Mouse (Mus musculus) forebrain, embryonic 14.5 days (tissue): Measurements from ENCODE around the gene Stx8. TPM values are rescaled to one million over a fixed set of nuclear protein-coding genes. Genes with fewer than 3 reads are reported as not detected.
A peak's percentile ranks its signal among the peaks of the same experiment; 100 is the strongest.

ENCODE experiments used
- ATAC-seq: fragments of 200-750 bp; cut with Nextera tagmentation; 2 replicates; pipeline ENCODE4 v1.8.0; 2017; ENCODE audit warnings: mild to moderate bottlenecking, moderate library complexity
- DNase-seq: peaks from one replicate; pipeline ENCODE4 v3.0.0-alpha.2; 2015; ENCODE audit warnings: low spot score
- H3K27ac ChIP-seq: fragments of 300-500 bp; sonication (generic); 2 replicates; pipeline ENCODE4 v1.5.1; 2014; ENCODE audit warnings: low read depth, mild to moderate bottlenecking, control low read depth, low read length, moderate library complexity
- H3K27me3 ChIP-seq: fragments of 300-500 bp; sonication (generic); replicated peaks from 2 replicates; pipeline ENCODE4 v1.6.1; 2014; ENCODE audit warnings: low read length, control low read depth, mixed read lengths; ENCODE audit not compliant: control insufficient read depth, insufficient read depth
- H3K36me3 ChIP-seq: fragments of 300-500 bp; sonication (generic); 2 replicates; pipeline ENCODE4 v1.6.1; 2014; ENCODE audit warnings: low read length, control low read depth; ENCODE audit not compliant: control insufficient read depth, insufficient read depth
- H3K4me1 ChIP-seq: fragments of 300-500 bp; sonication (generic); 2 replicates; pipeline ENCODE4 v1.6.1; 2014; ENCODE audit warnings: antibody characterized with exemption, low read length, control low read depth; ENCODE audit not compliant: control insufficient read depth, insufficient read depth
- H3K4me2 ChIP-seq: fragments of 300-500 bp; sonication (generic); 2 replicates; pipeline ENCODE4 v1.6.1; 2014; ENCODE audit warnings: mild to moderate bottlenecking, control low read depth, low read length
- H3K4me3 ChIP-seq: fragments of 300-500 bp; sonication (generic); 2 replicates; pipeline ENCODE4 v1.5.1; 2014; ENCODE audit warnings: low read depth, low read length, control low read depth
- H3K9ac ChIP-seq: fragments of 300-500 bp; sonication (generic); 2 replicates; pipeline ENCODE4 v1.6.1; 2014; ENCODE audit warnings: mild to moderate bottlenecking, low read length, control low read depth, moderate library complexity
- H3K9me3 ChIP-seq: fragments of 300-500 bp; sonication (generic); replicated peaks from 2 replicates; pipeline ENCODE4 v1.6.1; 2016; ENCODE audit warnings: low read length, control low read depth, mixed read lengths; ENCODE audit not compliant: control insufficient read depth
- WGBS: fragments of 180-500 bp; shearing (Covaris S2); extraction: QIAGEN DNeasy Blood & Tissue Kit; methylation state at CpG from one replicate; pipeline ENCODE4 v1.1.7; 2014; 5-methylcytosine and 5-hydroxymethylcytosine counted together
- polyA plus RNA-seq: library from polyadenylated mRNA; unstranded; fragments of >200 nt; fragmentation: Nextera tagmentation; extraction: Ambion mirVana; gene quantifications from 2 replicates; pipeline ENCODE4 v1.2.1, GENCODE M21; 2014

Stx8 gene
- polyA plus RNA-seq, 1 experiment from 2014 or later = 74.1 TPM

- Histone ChIP-seq H3K27ac (no peak overlapping the region), H3K27me3 (no peaks in the 10 kb centered on the region), H3K9me3 (no peaks in the 10 kb centered on the region), H3K4me1 (peaks cover 4% of the 10 kb centered on the region; the same call in 1 of the 2 replicates), H3K4me2 (no peak overlapping the region), H3K36me3 (no peaks in the 10 kb centered on the region), H3K4me3 (no peak overlapping the region), H3K9ac (no peak overlapping the region)
- no peak for DNase-seq
- ATAC-seq = no peak
- 24% methylated on average over 6 of the region's 6 CpGs for WGBS
Measured at GRCm38 (mm10) chr11:68121260-68121659, 155.3 kb downstream of the Stx8 start.

- Histone ChIP-seq H3K9me3 (no peaks in the 10 kb centered on the region), H3K4me2 (no peak overlapping the region), H3K4me1 (peaks cover 4% of the 10 kb centered on the region; the same call in 1 of the 2 replicates), H3K27me3 (no peaks in the 10 kb centered on the region), H3K27ac (no peak overlapping the region), H3K9ac (no peak overlapping the region), H3K4me3 (no peak overlapping the region), H3K36me3 (no peaks in the 10 kb centered on the region)
- ATAC-seq (no peak), DNase-seq (no peak)
- WGBS = 16% methylated on average over 6 of the region's 6 CpGs
Measured at GRCm38 (mm10) chr11:68121660-68122059, 155.7 kb downstream of the Stx8 start.

GRCm38 (mm10) chr11:68126071-68126470 is 160.1 kb downstream of the Stx8 start:
- 87% methylated on average over 9 of the region's 9 CpGs for WGBS

GRCm38 (mm10) chr11:68134494-68134893 is 168.5 kb downstream of the Stx8 start:
- no peaks in the 10 kb centered on the region for H3K9me3 ChIP-seq
- no peak overlapping the region for H3K4me3 ChIP-seq
- H3K27me3 ChIP-seq = no peaks in the 10 kb centered on the region
- no peak overlapping the region for H3K4me2 ChIP-seq
- H3K27ac ChIP-seq = no peak overlapping the region
- 87% methylated on average over 7 of the region's 7 CpGs for WGBS
- ATAC-seq = no peak
- H3K4me1 ChIP-seq = no peaks in the 10 kb centered on the region
- no peak for DNase-seq
- H3K36me3 ChIP-seq = no peaks in the 10 kb centered on the region
- H3K9ac ChIP-seq = no peak overlapping the region

More at GRCm38 (mm10) chr11:68126071-68126470, 160.1 kb downstream of the Stx8 start:
- H3K9ac ChIP-seq = no peak overlapping the region
- no peaks in the 10 kb centered on the region for H3K9me3 ChIP-seq
- H3K4me2 ChIP-seq = no peak overlapping the region
- H3K36me3 ChIP-seq = no peaks in the 10 kb centered on the region
- no peak overlapping the region for H3K27ac ChIP-seq
- ATAC-seq = no peak
- no peak overlapping the region for H3K4me3 ChIP-seq
- no peak for DNase-seq
- H3K4me1 ChIP-seq = peaks cover 4% of the 10 kb centered on the region; the same call in 1 of the 2 replicates
- H3K27me3 ChIP-seq = no peaks in the 10 kb centered on the region

GRCm38 (mm10) chr11:68135350-68135749 is 169.4 kb downstream of the Stx8 start:
- ATAC-seq = no peak
- Histone ChIP-seq H3K4me3 (no peak overlapping the region), H3K27ac (no peak overlapping the region), H3K4me2 (no peak overlapping the region), H3K9me3 (no peaks in the 10 kb centered on the region), H3K4me1 (no peaks in the 10 kb centered on the region), H3K27me3 (no peaks in the 10 kb centered on the region), H3K9ac (no peak overlapping the region), H3K36me3 (no peaks in the 10 kb centered on the region)
- 62% methylated on average over 9 of the region's 9 CpGs for WGBS
- DNase-seq = no peak

GRCm38 (mm10) chr11:68136687-68137086 is 170.7 kb downstream of the Stx8 start:
- WGBS = 84% methylated on average over 8 of the region's 8 CpGs
- Histone ChIP-seq H3K4me2 (no peak overlapping the region), H3K27me3 (no peaks in the 10 kb centered on the region), H3K4me3 (no peak overlapping the region), H3K27ac (no peak overlapping the region), H3K36me3 (no peaks in the 10 kb centered on the region), H3K9ac (no peak overlapping the region), H3K4me1 (no peaks in the 10 kb centered on the region), H3K9me3 (no peaks in the 10 kb centered on the region)
- DNase-seq = no peak
- ATAC-seq = no peak

GRCm38 (mm10) chr11:68142296-68142695 is 176.3 kb downstream of the Stx8 start:
- Histone ChIP-seq H3K4me3 (no peak overlapping the region), H3K36me3 (no peaks in the 10 kb centered on the region), H3K4me2 (no peak overlapping the region), H3K9me3 (no peaks in the 10 kb centered on the region), H3K27me3 (peaks cover 5% of the 10 kb centered on the region; the same call in 1 of the 2 replicates), H3K4me1 (peaks cover 36% of the 10 kb centered on the region), H3K27ac (no peak overlapping the region), H3K9ac (no peak overlapping the region)
- WGBS = 33% methylated on average over 8 of the region's 8 CpGs
- DNase-seq (no peak), ATAC-seq (no peak)

DNA sequence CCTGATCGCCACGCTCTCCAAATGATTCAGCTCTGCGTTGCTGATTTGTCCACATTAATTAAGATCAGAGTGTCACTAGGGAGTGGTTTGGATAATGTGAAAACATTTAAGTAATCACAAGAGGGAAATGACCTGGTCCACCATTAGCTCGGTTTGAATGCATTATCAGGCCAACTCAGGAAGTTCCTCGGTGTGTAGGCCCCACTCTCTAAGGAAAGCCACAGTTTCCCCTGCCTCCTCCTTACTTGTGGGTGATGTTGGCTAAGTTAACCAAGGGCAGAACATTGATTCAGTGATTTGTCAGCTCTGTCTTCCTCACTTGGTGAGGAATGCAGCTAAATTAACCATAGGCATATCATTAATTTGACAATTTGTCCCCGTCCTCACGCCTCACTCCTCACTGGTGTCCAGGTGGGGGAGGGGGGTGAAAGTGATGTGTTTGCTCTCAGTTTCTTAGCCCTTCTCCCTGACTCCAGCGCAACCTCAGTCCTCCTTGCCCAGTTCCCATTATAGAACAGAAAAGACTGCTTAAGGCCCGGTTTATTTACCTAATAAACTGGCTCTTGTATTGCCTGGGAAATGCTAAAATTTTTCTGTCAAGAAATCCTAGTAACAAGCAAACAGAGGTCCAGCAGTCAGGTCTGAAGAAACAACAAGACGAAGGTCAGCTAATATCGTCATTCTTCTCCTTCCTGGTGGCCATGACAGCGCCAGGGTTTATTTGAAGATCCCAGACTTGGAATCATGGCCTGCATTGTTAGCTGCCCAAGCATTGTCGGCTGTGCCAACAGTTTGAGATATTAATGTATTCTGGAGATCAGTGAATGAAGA is 178.5 kb downstream of the Stx8 start:
- Histone ChIP-seq H3K27me3 (peaks cover 18% of the 10 kb centered on the region), H3K4me1 (peaks cover 38% of the 10 kb centered on the region), H3K27ac (peak overlapping the region; percentile 79), H3K4me3 (no peak overlapping the region), H3K4me2 (peak overlapping the region; percentile 40), H3K9ac (peak overlapping the region; percentile 42; the same call in 1 of the 2 replicates), H3K9me3 (no peaks in the 10 kb centered on the region), H3K36me3 (no peaks in the 10 kb centered on the region)
- 0 out of 2 replicates have a peak, but pooled peaks have one; percentile 10 for ATAC-seq
- DNase-seq = no peak
- WGBS = 17% methylated on average over 13 of the region's 13 CpGs

GRCm38 (mm10) chr11:68145066-68145585 is 179.1 kb downstream of the Stx8 start:
- Histone ChIP-seq H3K4me1 (peaks cover 40% of the 10 kb centered on the region), H3K27me3 (peaks cover 18% of the 10 kb centered on the region), H3K9me3 (no peaks in the 10 kb centered on the region), H3K4me3 (no peak overlapping the region), H3K27ac (peak overlapping the region; percentile 79), H3K36me3 (no peaks in the 10 kb centered on the region), H3K9ac (peak overlapping the region; percentile 42; the same call in 1 of the 2 replicates), H3K4me2 (peak overlapping the region; percentile 40)
- ATAC-seq (0 out of 2 replicates have a peak, but pooled peaks have one; percentile 11), DNase-seq (peak; percentile 68)
- WGBS = 3% methylated on average over 13 of the region's 13 CpGs
